Comparison of ENCODE assay signal across 1 mouse cellular context in the genomic region with DNA sequence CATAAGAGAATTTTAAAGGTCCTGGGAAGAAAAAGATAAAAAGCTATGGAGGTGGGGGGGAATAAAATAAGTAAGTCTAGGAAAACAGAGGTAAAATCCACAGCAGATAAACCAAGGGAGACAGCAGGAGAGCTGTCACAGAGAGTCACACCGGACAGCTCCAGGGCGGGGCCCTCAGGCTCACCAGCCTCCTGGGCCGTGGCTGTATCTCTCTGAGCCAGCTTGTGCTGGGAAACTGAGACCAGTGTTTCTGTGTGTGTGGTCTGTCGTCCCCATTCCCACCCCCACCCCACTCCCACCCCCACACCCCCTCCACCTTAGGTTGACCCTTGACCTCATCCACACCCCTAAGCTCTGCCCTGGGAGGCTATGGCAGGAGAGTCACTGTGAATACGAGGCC.
TF ChIP-seq lines count a peak whose summit lies in the region.

No protein-coding gene starts in this region.

TF ChIP-seq in MEL, 35 proteins besides CTCF, POLR2A, EP300 and RAD21 (continued from another document):
- TF ChIP-seq USF2 (IDR thresholded peaks at IDR 0.05; ENCODE audit: borderline replicate concordance in 1 of 2, insufficient read depth in 1 of 2, low read depth in 1 of 2, low read length in 2 of 2) (no peak), TAL1 (IDR thresholded peaks at IDR 0.05; ENCODE audit: low read length) (peak; percentile 47), TBP (IDR thresholded peaks at IDR 0.05; ENCODE audit: low read depth, low read length) (no peak)
